Mouse (Mus musculus): ENCODE results near the gene Plekhg6.

The Plekhg6 gene

DNA sequence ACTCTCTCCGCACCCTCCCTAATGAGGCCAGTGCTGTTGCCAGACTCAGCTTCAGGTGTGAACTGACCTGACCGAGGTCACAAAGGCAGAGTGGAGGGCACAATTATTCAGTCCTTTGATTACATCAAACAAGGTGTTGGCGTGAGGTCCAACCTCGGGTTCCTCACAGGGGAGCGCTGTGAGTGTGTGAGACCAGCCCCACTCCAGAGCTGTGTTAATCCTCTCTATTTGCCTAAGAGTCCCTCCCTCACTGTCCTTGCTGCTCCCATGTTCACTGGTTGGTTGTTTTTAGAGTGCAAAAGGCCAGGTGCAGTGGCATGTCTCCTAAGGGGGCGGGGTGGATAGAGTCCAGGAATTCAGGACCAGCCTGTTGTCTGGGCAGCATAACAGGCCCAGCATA, 5.5 kb upstream of the Plekhg6 start:
- no peak for DNase-seq (ENCODE audit: low spot score in 2 of 2)

DNA sequence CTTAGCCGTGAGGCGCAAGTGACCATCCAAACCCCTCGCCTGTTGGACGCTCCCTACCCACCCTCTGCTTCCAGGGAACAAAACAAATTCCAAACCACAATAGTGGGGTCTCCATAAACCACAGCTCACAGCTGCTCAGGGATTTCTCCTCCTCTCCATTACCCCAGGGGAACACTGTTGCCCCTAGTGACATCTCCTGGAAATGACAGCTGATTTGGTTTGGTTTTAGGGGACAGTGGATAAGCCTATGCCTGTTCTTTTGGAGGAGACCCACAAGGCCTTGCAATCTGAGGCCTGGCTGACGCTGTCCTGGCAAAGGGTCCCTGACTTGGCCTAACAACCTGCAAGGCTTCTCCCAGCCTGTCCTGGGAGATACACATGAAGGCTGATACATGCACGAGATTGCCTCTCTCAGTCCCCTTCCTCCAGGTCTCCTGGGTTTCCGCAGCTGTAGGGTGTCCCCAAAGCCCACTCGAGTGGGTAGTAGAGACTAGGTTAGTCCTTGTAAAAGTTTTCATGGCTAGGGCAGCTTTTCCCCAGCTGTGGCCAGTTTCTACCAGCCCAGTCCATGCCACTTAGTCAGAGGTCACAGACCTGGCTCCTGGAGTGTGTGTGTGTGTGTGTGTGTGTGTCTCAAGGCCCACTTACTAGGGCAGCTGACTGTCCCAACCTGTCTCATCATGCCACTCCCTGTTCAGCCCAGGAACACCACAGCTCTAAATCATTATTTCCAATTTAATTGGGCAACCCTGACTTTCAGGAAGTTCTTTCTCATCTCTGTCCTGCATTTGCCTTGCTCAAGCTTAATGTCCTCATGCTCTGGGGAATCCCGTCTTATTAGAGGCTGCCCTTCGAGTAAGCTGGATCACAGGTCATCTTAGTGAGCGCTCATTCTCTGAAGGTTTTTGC, 4.7 kb upstream of the Plekhg6 start:
- DNase-seq (ENCODE audit: low spot score in 2 of 2) = peak in 1 of 2 experiments; percentile 23

DNA sequence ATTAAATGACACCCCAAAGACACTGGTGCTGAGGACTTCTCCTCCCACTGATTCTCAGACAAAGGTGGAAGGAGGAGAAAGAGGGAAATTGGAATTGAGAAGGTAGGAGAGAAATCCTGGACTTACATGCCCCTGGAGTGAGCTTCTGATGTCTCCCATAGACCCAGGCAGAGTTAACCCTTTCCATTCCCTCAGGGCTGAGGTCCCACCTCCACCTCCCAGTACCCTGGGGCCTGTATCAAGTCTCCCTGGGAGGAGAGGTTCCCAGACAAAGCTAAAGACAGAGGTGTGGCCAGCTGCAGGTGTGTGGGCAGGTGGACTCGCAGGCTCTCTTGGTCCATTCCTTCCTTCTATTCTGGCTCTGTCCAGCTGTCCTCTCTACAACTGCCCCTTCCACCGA, 1.4 kb upstream of the Plekhg6 start:
- DNase-seq (ENCODE audit: low spot score in 2 of 2) = no peak

DNA sequence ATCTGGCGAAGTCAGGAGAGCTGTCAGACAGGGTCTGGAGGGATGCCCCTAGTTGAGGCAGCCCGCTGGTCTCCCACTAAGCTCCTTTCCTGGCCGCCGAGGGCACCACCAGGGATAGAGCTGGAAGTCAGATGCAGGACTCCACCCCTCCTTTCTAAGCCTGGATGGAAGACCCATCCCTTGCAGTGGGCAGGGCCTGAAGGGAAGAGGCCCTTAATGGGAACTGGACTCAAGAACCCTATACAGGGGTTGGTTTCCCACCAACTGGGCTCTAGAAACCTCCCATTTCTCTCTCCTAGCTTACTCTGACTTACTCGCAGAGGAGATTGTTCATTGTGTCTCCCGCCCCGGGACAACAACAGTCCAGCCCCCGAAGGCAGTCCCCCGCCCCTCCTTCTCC, 812 bp downstream of the Plekhg6 start:
- DNase-seq (ENCODE audit: low spot score in 2 of 2) = no peak

DNA sequence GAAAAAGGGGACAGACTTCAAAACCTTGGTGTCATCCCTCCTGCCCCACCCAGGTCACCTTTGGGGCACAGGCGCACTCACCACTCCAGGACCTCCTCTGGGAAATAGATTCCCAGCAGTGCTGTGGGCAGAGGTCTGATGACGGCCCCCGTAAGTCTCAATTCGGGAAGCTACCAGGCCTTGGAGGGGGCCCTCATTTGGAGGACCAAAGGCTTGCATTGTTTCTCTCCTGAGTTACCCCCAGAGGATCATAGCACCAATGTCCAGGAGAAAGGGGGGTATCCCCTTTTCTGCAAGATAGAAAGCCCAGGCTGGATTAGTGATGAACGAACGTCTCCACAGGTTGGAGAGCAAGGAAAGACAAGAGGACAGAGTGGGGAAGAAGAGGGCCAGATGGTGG, 2.0 kb downstream of the Plekhg6 start:
- DNase-seq (ENCODE audit: low spot score in 2 of 2) = no peak

DNA sequence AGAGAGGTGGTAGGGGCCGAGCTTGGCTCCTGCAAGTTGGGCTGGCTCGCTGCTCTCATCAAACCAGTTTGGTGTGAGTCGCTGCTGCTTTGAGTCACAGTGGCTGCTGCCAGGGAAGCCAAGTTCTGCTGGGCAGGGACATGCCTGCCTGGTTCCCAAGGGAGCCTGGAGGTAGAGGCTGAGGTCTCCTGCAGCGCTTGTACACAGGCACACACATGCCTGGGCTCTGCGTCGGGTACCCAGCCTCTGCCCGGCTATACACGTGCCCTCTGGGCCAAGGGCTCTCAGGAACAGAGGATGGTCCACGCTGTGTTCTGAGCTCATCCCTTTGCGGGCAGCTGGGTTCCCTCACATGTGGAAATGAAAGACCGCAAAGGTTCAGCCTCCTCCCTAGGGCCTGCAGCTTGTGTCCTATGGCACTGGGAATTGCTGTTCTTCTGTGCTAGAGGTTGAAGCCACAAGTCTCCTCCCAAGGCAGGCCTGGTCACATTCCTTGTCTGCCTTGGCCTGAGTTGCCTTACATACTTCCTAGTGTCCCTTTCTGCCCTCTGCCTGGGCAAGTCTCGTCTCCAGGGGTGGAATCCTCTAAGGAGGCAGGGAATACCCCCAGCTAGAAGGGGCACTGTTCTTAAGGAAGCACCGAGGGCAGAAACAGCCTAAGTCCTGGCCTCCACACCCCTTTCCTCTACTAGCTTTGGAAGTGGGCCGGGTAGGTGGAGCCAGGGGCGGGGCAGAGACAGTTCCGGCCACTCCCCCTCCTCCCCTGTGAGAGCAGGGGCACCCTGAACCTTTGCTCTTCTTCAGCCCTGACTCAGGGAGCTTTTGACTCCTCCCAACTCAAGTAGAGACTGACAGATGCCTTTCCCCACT, 2.8 kb downstream of the Plekhg6 start:
- DNase-seq (ENCODE audit: low spot score in 2 of 2) = peak; percentile 81 to 89

DNA sequence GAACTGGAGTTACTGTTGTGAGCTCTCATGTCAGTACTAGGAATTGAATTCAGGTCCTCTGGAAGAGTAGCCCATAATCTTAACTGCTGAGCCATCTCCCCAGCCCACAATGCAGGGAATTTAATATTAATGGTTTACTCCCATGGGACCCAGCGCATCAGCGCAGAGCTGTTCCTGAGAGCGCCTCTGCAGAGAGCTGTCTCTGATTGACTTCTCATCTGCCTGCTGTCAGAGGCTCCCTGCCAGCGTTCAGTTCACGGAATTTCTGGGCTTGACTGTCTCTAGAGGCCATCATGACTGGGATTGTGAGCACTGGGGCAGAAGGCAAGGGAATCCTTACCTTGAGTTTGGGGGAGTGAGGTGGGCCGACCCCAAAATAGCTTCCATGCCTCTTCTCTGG, 3.6 kb downstream of the Plekhg6 start:
- DNase-seq (ENCODE audit: low spot score in 2 of 2) = no peak

DNA sequence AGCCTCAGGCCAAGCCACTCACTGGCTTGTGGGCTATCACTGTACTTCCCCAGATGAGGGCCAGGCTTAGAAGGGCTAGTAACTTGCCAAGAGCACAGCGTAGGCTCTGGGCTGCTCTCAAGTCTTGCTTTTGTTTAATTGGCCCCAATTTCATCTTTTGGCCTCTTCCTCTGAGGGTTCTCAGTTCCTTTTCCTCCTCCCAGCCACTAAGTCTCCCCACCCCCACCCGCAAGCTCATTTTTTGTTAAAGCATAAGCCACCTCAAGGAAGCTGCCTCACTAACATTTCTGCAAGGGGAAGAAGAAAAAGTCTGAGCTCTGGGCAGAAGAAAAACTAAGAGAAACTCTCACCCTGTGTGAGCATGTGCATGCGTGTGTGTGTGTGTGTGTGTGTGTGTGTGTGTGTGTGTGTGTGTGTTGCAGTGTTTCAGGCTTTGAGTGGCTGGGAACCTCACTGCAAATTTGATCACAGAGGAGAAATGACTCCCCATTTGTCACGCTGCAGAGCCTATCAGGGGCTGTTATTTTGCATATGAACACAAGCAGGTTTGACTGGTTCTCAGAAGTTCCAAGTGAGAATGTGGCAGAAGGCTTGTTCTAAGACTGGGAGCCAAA, 12.7 kb downstream of the Plekhg6 start:
- no peak for DNase-seq (ENCODE audit: low spot score in 2 of 2)

DNA sequence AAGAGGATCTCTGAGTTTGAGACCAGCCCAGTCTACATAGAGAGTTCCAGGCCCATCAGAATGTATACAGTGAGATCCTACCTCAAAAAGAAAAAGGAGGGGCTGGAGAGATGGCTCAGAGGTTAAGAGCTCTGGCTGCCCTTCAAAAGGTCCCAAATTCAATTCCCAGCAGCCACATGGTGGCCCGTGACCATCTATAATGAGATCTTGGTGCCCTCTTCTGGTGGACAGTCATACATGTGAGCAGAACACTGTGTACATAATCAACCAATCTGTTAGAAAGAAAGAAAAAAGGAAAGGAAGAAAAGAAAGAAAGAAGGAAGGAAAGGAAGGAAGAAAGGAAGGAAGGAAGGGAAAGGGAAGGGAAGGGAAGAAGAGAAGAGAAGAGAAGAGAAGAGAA, 14.5 kb downstream of the Plekhg6 start:
- DNase-seq (ENCODE audit: low spot score in 2 of 2) = no peak

DNA sequence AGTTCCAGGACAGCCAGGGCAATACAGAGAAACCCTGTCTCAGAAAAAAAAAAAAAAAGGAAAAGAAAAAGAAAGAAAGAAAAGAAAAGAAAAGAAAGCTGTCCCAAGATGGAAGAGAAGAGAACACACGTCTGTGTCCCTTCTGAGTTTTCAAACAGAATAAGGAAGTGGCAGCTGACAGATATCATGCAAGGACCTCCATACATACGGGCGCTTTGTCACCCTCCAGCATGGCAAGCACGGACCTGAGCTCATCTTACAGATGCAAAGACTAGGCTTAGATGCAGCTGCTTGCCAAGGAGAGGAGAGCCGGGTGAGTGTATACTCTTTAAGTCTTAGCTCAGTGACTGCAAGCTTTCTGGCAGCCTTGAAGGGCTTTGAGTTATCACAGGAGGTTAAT, 15.1 kb downstream of the Plekhg6 start:
- no peak for DNase-seq (ENCODE audit: low spot score in 2 of 2)

DNA sequence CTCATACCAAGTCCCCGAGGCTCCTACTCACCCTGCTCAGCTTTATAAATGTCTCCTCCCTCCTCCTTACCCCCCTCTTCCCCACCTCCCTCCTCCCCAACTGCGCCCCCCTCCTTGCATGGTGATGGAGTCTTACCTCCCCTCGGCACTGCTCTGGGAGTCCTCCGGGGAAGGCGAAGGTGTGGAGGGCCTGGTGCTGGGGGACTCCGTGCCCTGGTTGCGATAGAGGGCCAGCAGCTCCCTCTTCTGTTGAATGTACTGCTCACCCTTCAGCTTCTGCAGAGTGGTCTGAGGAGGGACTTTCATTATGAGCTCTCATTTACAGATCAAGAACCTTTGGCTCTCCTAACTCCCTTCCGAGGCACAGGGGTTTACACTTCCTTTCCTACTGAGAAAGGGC, 16.1 kb downstream of the Plekhg6 start:
- no peak for DNase-seq (ENCODE audit: low spot score in 2 of 2)

DNA sequence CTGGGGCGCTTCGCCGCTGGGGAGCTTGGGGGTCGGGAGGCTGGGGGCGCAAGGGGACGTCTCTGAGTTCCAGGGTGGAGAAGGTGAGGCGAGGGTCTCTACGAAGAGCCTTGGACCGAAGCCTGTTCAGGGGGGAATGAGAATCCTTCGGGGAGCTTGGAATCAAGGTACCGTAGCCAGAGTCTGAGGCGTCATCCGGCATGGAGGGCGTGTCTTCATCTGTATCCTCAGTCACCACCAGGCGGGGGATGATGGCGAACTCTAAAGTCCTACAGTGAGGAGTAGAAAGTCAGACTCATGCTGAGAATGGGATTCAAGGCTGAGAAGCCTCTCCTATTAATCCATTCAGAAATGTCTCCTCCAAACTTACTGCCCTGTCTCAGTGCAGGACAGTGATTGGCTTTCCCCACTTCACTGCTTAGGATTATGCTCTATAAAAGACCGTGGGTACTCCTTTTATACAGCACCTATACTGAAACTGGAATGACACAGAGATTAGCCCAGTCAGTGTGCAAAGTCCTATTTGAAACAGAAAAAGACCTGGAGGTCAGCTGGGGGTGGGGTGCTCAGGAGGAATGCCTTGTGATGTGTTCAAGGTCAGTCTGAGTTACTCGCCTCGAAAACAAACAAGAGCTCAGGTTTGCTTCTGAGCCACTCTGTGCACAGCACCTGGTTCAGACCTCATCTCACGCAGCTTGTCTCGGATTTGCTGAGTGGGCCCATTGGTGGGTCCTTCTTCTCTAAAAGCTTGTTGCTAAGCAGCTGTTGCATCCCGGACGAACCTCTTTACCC, 16.9 kb downstream of the Plekhg6 start:
- DNase-seq (ENCODE audit: low spot score in 2 of 2) = no peak

DNA sequence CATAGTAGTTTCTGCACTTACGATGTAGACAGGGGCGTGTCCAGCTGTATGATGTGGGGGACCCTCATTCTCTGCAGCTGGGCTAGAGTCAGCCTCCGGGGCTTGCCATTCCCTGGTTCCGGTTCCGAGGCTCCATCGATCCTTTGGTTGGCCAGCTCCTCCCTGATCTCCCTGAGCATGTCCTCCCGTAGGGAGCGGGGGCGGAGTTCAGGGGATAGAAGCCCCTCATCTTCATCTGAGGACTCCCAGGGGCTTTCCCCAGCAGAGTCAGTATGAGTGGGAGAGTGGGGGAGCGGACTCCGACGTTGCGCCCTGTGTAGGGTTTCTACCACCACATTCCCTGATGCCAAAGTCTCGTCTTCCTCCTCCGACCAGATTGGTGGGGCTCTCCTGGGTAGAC, 17.6 kb downstream of the Plekhg6 start:
- no peak for DNase-seq (ENCODE audit: low spot score in 2 of 2)

DNA sequence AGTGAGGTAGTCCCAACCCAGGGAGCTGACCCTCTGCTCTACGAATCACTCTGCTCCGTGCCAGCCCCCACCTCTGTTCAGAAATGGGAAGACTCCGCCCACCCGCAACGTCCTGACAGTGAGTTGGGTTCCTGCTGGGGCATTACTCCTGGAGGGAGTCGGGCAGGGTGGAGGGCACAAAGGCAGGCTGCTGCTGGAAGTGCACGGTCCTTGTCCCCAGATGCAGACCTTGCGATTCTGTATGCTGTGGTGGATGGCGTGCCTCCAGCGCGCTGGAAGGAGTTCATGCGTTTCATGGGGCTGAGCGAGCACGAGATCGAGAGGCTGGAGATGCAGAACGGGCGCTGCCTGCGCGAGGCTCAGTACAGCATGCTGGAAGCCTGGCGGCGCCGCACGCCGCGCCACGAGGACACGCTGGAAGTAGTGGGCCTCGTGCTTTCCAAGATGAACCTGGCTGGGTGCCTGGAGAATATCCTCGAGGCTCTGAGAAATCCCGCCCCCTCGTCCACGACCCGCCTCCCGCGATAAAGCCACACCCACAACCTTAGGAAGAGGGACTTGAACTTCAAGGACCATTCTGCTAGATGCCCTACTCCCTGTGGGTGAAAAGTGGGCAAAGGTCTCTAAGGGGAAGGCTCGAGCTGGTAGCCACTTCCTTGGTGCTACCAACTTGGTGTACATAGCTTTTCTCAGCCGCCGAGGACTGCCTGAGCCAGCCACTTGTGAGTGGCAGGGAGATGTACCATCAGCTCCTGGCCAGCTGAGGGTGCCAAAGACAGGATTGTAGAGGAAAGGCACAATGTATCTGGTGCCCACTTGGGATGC, 18.9 kb downstream of the Plekhg6 start:
- peak in 1 of 2 experiments; percentile 60 for DNase-seq (ENCODE audit: low spot score in 2 of 2)

DNA sequence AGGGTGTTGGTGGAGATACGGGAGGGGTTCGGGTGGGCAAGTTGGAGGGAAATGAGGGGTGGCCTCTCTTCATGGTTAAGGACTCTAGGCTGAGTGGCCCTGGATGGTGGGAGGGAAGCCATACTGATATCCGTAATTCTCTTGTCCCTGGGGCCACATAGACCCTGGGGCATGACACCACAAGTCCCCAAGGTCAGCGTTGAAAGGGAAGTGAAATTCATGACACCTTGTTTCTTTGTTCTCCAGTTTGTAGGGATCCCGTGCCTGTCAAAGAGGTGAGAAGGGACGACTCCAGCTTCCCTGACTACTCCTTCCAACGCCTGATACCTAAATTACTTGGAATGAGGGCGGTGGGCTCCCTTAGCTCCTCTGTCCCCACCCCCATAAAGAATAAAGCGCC, 19.7 kb downstream of the Plekhg6 start:
- no peak for DNase-seq (ENCODE audit: low spot score in 2 of 2)

DNA sequence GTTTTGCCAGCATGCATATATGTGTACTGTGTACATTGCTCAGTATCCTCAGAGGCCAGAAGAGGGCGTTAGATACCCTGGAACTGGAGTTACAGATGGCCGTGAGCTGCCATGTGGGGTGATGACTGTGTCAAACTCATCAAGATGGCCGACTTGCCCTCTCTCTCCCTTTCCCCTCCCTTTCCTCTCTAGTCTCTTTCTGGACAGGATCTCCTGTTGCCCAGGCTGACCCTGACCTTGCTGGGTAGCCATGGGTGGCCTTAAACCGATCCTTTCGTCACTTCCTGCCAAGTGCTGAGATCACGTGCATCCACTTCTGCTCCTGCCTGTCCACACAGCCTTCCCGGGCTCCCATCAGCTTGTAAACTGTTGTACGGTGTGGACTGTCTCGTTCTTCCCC, 20.6 kb downstream of the Plekhg6 start:
- no peak for DNase-seq (ENCODE audit: low spot score in 2 of 2)

DNA sequence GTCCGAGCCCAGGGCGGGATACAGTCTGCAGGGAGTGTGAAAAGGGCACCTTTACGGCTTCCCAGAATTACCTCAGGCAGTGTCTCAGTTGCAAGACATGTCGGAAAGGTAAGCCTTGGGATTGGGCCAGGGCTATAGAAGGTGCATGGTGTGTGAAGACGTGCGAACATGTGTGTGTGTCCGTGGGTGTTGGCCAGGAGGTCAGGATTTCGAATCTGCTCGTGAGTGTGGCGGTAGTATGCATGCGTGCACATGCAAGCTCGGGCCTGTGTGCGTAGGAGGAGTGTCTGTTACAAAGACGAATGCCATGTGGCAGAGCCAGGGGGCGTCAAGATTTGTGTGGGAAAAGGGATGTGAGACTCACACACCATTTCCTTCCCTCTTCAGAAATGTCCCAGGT, 23.3 kb downstream of the Plekhg6 start:
- DNase-seq (ENCODE audit: low spot score in 2 of 2) = no peak

DNA sequence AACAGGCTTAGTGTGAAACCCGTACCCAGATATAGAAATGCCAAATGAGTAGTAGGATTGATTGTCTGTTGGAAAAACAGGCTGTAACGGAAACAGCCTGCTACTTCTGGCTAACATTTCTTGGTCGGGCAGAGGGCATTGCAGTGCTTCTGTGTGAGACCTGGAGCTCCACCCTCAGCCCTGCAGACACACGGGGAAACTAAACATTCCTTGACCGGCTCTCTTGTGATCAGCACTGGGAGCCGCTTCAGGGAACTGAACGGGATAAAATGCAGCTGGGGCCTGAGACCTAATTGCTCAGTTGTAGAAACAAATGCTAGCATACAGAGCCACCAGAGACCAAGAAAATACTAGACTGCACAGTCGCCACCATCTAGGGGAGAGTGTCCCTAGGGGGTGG, 24.3 kb downstream of the Plekhg6 start:
- DNase-seq (ENCODE audit: low spot score in 2 of 2) = no peak

DNA sequence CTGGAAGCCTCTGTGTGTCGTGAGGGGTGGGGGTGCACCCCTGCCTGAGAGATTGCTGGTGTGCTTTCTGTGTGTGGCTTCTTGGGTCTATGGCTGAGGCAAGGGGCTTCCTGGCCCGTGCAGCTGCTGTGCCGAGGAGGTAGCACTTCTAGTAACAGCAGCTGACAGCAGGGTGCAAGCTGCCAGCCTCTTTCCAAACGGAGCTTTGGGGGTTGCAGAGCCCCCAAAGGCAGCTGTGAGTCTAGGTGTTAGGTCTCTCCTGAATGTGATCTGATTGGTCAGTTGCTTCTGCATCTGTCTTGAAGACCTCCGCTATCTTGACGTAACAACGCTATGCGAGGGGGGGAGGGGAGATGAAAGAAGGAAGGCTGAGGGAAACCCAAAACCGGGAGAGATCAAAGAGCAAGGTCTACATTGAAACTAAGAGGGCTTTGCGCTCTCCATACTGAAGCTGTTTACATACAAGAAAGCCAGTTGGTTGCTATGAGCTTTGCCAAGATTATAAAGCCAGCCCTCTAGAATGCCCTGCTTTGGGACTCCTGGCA, 25.3 kb downstream of the Plekhg6 start:
- no peak for DNase-seq (ENCODE audit: low spot score in 2 of 2)

DNA sequence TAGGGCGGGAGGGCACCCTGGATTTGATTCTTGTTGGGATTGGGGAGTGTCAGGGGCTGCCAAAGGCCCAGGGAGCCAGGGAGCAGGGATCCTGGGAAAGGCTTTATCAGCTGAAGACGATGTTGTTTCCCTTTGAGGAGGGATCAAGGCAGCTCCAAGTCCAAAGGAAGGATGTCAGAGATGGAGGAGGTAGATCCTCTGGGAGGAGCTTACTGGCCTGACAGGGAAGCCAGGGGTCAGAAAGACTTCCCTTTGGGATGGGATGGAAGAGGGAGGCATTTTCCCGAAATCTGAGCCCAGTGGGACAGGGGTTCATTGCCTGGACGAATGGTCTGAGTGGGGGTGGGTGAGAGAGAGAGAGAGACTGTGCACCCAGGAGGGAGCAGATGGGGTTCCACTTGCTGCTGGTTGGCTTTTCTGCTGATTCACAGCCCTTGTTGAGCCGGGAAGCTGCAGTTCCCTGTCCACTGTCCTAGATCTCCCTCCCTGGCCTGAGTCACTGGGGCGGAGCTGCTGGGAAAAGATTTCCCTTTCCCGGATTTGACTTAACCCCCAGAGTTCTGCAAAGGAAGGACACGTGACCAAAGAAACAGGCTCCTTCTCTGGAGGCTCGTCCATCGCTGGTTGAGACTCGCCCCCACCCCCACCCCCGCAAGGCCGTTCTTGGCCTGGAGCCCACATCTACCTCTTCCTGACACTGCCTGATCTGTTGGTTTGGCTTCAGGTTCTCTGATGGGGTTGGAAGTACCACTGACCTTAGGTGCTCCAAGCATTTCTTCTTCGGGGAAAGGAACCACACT, 26.0 kb downstream of the Plekhg6 start:
- DNase-seq (ENCODE audit: low spot score in 2 of 2) = peak; percentile 55 to 80

All from urinary bladder, postnatal 36 days (tissue).